Mouse (Mus musculus) CH12.LX (cell line): ENCODE results near the gene Hps6. TPM values are rescaled to one million over a fixed set of nuclear protein-coding genes. Genes with fewer than 3 reads are reported as not detected.

Experiments
- DNase-seq: peaks from one replicate; pipeline ENCODE4 v3.0.0-alpha.2; 2013; ENCODE audit errors: extremely low read depth
- H3K27ac ChIP-seq: 2 replicates; pipeline ENCODE4 v1.5.1; 2012; ENCODE audit warnings: low read depth, mild to moderate bottlenecking, control low read depth, moderate library complexity; ENCODE audit not compliant: insufficient read depth
- H3K27me3 ChIP-seq: replicated peaks from 2 replicates; pipeline ENCODE3; 2012; ENCODE audit warnings: inconsistent platforms
- H3K36me3 ChIP-seq, 2 experiments: replicated peaks in 1 of 2; 2 replicates each; pipeline versions ENCODE3 to v1.6.1; 2012; ENCODE audit warnings: inconsistent platforms in 1 of 2, low read length in 1 of 2, mild to moderate bottlenecking in 1 of 2, mixed read lengths in 1 of 2, moderate library complexity in 1 of 2; ENCODE audit not compliant: control insufficient read depth in 1 of 2, insufficient read depth in 1 of 2
- H3K4me1 ChIP-seq, 2 experiments: 2 replicates each; pipeline ENCODE4 v1.6.1; 2012; ENCODE audit warnings: inconsistent platforms in 1 of 2, moderate library complexity in 1 of 2; ENCODE audit not compliant: insufficient read depth in 2 of 2, control insufficient read depth in 1 of 2
- H3K4me2 ChIP-seq: 2 replicates; pipeline ENCODE4 v1.6.1; 2012; ENCODE audit warnings: low read depth, mild to moderate bottlenecking, control low read depth; ENCODE audit not compliant: poor library complexity, insufficient read depth, severe bottlenecking
- H3K4me3 ChIP-seq, 3 experiments: fragments of 150-350 bp in 1 of 3; sonication (generic) in 1 of 3; replicated peaks in 1 of 3; 2 replicates each; pipeline versions ENCODE3 to v1.5.1; 2011 to 2012; ENCODE audit warnings: low read depth in 2 of 3, low read length in 2 of 3, mild to moderate bottlenecking in 2 of 3, moderate library complexity in 2 of 3, control low read depth in 1 of 3, improper control_type of control experiment in 1 of 3, inconsistent platforms in 1 of 3, mixed read lengths in 1 of 3; ENCODE audit not compliant: poor library complexity in 1 of 3
- H3K79me2 ChIP-seq: replicated peaks from 2 replicates; pipeline ENCODE4 v1.6.1; 2012; ENCODE audit warnings: mild to moderate bottlenecking, moderate library complexity; ENCODE audit not compliant: control insufficient read depth, poor library complexity, insufficient read depth, severe bottlenecking; ENCODE audit errors: extremely low read depth
- H3K9ac ChIP-seq: 2 replicates; pipeline ENCODE4 v1.6.1; 2012; ENCODE audit warnings: low read depth, mild to moderate bottlenecking, control low read depth, moderate library complexity; ENCODE audit not compliant: insufficient read depth
- H3K9me3 ChIP-seq: replicated peaks from 2 replicates; pipeline ENCODE3; 2012; ENCODE audit warnings: low read length, inconsistent platforms, mixed read lengths
- BHLHE40 ChIP-seq: IDR thresholded peaks from 2 replicates; pipeline ENCODE4 v1.6.1; 2011; ENCODE audit warnings: mild to moderate bottlenecking, low read depth, low read length, improper control_type of control experiment
- CHD1 ChIP-seq: IDR thresholded peaks from 2 replicates; pipeline ENCODE4 v1.6.1; 2012; ENCODE audit warnings: low read depth, low read length, improper control_type of control experiment, inconsistent platforms
- CHD2 ChIP-seq: IDR thresholded peaks from 2 replicates; pipeline ENCODE4 v1.6.1; 2011; ENCODE audit warnings: low read length, improper control_type of control experiment
- CTCF ChIP-seq, 2 experiments: IDR thresholded peaks in 1 of 2; conservative IDR thresholded peaks in 1 of 2; 2 replicates each; pipeline ENCODE4 v1.5.1; 2011 to 2012; ENCODE audit warnings: low read depth in 2 of 2, low read length in 2 of 2, improper control_type of control experiment in 1 of 2, inconsistent platforms in 1 of 2, mild to moderate bottlenecking in 1 of 2, moderate library complexity in 1 of 2
- E2F4 ChIP-seq: IDR thresholded peaks from 2 replicates; pipeline ENCODE4 v1.6.1; 2011; ENCODE audit warnings: low read depth, low read length, improper control_type of control experiment; ENCODE audit not compliant: insufficient replicate concordance
- HCFC1 ChIP-seq: IDR thresholded peaks from 2 replicates; pipeline ENCODE4 v1.6.1; 2012; ENCODE audit warnings: low read depth, mild to moderate bottlenecking, inconsistent platforms, low read length, improper control_type of control experiment
- JUN ChIP-seq: IDR thresholded peaks from 2 replicates; pipeline ENCODE4 v1.6.1; 2011; ENCODE audit warnings: low read depth, mild to moderate bottlenecking, low read length, improper control_type of control experiment, moderate library complexity; ENCODE audit not compliant: insufficient read depth
- JUND ChIP-seq: conservative IDR thresholded peaks from 2 replicates; pipeline ENCODE4 v1.6.1; 2011; ENCODE audit warnings: low read depth, low read length, improper control_type of control experiment
- MAX ChIP-seq: IDR thresholded peaks from 2 replicates; pipeline ENCODE4 v1.6.1; 2011; ENCODE audit warnings: low read length, improper control_type of control experiment
- MAZ ChIP-seq: IDR thresholded peaks from 2 replicates; pipeline ENCODE4 v1.6.1; 2012; ENCODE audit warnings: low read depth, mild to moderate bottlenecking, inconsistent platforms, low read length, improper control_type of control experiment, moderate library complexity
- MEF2A ChIP-seq: IDR thresholded peaks from 2 replicates; pipeline ENCODE4 v1.6.1; 2014; ENCODE audit warnings: low read depth, mild to moderate bottlenecking, inconsistent platforms, low read length, improper control_type of control experiment, borderline replicate concordance
- MXI1 ChIP-seq: IDR thresholded peaks from 2 replicates; pipeline ENCODE4 v1.6.1; 2011; ENCODE audit warnings: mild to moderate bottlenecking, low read depth, low read length, improper control_type of control experiment
- PAX5 ChIP-seq: IDR thresholded peaks from 2 replicates; pipeline ENCODE4 v1.6.1; 2012; ENCODE audit warnings: low read length, inconsistent platforms, mixed read lengths
- POLR2A ChIP-seq: IDR thresholded peaks from 2 replicates; pipeline ENCODE4 v1.6.1; 2011; ENCODE audit warnings: low read depth, mild to moderate bottlenecking, improper control_type of control experiment, low read length
- RCOR1 ChIP-seq: conservative IDR thresholded peaks from 2 replicates; pipeline ENCODE4 v1.6.1; 2012; ENCODE audit warnings: low read depth, mild to moderate bottlenecking, inconsistent platforms, low read length, improper control_type of control experiment
- SMC3 ChIP-seq: IDR thresholded peaks from 2 replicates; pipeline ENCODE4 v1.6.1; 2011; ENCODE audit warnings: low read depth, low read length, improper control_type of control experiment
- TBP ChIP-seq: conservative IDR thresholded peaks from 2 replicates; pipeline ENCODE4 v1.6.1; 2011; ENCODE audit warnings: low read depth, low read length, improper control_type of control experiment
- USF1 ChIP-seq: IDR thresholded peaks from 2 replicates; pipeline ENCODE4 v1.6.1; 2014; ENCODE audit warnings: low read depth, mild to moderate bottlenecking, inconsistent platforms, low read length, improper control_type of control experiment
- USF2 ChIP-seq: conservative IDR thresholded peaks from 2 replicates; pipeline ENCODE4 v1.6.1; 2011; ENCODE audit warnings: low read depth, low read length, improper control_type of control experiment
- ZKSCAN1 ChIP-seq: IDR thresholded peaks from 2 replicates; pipeline ENCODE4 v1.6.1; 2012; ENCODE audit warnings: low read depth, inconsistent platforms, low read length, improper control_type of control experiment, borderline replicate concordance
- ZMIZ1 ChIP-seq: IDR thresholded peaks from 2 replicates; pipeline ENCODE4 v1.6.1; 2012; ENCODE audit warnings: low read depth, mild to moderate bottlenecking, inconsistent platforms, low read length, improper control_type of control experiment
- ZNF384 ChIP-seq: IDR thresholded peaks from 2 replicates; pipeline ENCODE4 v1.6.1; 2012; ENCODE audit warnings: low read depth, low read length, improper control_type of control experiment, inconsistent platforms
- dilution Hi-C: fragments of 300-500 bp; cut with MboI; formaldehyde crosslinking; loops from 2 replicates; pipeline ENCODE4 v1.14.3; 2020; ENCODE audit warnings: low sequenced_read_pairs; ENCODE audit not compliant: extremely low pct_unique_long_range_greater_than_20kb, extremely low pct_ligation_motif_present
- in situ Hi-C: fragments of 300-500 bp; cut with MboI; formaldehyde crosslinking; loops from 3 replicates; pipeline ENCODE4 v1.14.3; 2019; ENCODE audit warnings: low sequenced_read_pairs, low pct_ligation_motif_present, low pct_unique_long_range_greater_than_20kb, mixed read lengths
- polyA plus RNA-seq: library from polyadenylated mRNA; unstranded; fragments of >175 nt; gene quantifications from 2 replicates; pipeline ENCODE4 v1.2.1, GENCODE M21; 2012; ENCODE audit warnings: low read depth; ENCODE audit not compliant: insufficient read length
- total RNA-seq, 2 experiments: library from RNA; depleted of rRNA; stranded (reverse); fragments of 300-350 nt in 1 of 2; fragments of >200 nt in 1 of 2; gene quantifications; 2 replicates each; pipeline ENCODE4 v1.2.3; 2012 to 2014

The Hps6 gene
- total and polyA plus RNA-seq, 3 experiments = 5.8 to 10.6 (median 6.7) TPM

DNA sequence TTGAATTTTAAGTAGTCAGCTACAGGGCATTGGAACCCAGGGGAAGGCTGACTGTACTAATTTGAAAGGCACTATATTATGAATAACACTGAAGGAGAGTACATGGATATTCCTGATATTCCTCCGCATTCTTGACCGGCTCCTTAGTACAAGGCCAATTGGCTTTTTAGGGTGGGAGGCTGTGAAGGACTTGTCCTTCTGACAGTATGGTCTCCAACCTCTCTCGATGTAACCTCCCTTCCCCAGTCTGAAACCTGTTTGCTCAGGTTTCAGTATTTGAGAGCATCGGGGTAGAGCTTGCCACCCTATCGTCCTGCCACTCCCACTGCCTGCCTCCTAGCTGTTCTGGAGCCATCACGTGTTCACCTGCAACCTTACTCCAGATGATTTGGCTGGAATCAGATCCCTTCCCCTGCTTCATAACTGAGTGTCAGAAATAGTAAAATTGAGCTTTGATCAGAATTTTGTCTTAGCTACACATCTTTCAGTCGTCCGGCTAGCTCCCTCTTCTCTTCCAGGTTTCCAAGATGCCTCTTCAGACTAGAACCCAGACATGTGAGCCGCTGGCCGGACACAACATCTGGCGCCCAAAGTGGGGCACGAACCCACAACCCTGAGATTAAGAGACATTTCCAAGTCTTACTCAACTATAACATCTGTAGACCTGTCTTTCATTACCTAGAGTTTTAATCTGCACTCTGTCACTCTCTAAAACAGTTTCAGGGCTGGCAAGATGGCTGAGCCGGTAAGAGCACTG is 9.1 kb upstream of the Hps6 start:
- Histone ChIP-seq H3K27me3 (no peaks in the 10 kb centered on the region), H3K9me3 (peaks cover 9% of the 10 kb centered on the region), H3K36me3 (peaks cover 0 to 3% of the 10 kb centered on the region in 2 experiments), H3K9ac (no peak overlapping the region), H3K27ac (no peak overlapping the region), H3K79me2 (peaks cover 4% of the 10 kb centered on the region; the same call in 1 of the 2 replicates), H3K4me3 (no peak overlapping the region), H3K4me1 (peaks cover 0 to 11% of the 10 kb centered on the region in 2 experiments; a peak in 2 of 4 replicates), H3K4me2 (no peak overlapping the region)
- dilution Hi-C loops (no loop called here), in situ Hi-C loops (no loop called here)
- TF ChIP-seq USF2 (no peak), ZNF384 (no peak), CHD2 (no peak), E2F4 (no peak), USF1 (no peak), JUN (no peak), RCOR1 (no peak), CHD1 (no peak), SMC3 (no peak), PAX5 (no peak), ZMIZ1 (no peak), MXI1 (no peak), CTCF (conservative IDR thresholded peaks at IDR 0.05 in 1 of 2, IDR thresholded peaks at IDR 0.05 in 1 of 2; ENCODE audit: low read depth in 2 of 2, low read length in 2 of 2) (no peak), MEF2A (no peak), JUND (no peak), MAZ (no peak), BHLHE40 (no peak), MAX (no peak), HCFC1 (no peak)
- DNase-seq = no peak

DNA sequence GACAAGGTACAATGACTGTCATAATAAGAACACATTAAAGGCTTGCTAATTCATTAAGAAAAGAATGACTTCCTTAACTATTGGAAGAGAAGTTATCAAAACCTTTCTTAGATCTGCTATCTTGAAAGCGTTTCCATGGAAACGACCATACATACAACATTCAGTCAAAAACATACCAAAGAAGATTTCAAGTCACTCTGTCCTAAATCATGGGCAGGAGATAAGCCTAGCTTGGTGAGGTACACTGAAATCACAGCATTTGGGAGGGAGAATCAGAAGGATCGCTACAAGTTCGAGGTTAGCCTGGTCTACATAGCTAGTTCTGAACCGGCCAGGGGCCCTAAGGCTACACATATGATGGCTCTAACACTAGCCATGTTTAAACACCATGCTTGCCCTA is 5.9 kb upstream of the Hps6 start:
- Histone ChIP-seq H3K27me3 (no peaks in the 10 kb centered on the region), H3K79me2 (peaks cover 4% of the 10 kb centered on the region; the same call in 1 of the 2 replicates), H3K9ac (peak overlapping the region; percentile 75), H3K27ac (peak overlapping the region; percentile 46; the same call in 1 of the 2 replicates), H3K4me1 (peaks cover 4 to 18% of the 10 kb centered on the region in 2 experiments; a peak in 3 of 4 replicates), H3K4me3 (peak overlapping the region; percentile 55 to 77 (median 63)), H3K9me3 (peaks cover 9% of the 10 kb centered on the region), H3K36me3 (peaks cover 0 to 3% of the 10 kb centered on the region in 2 experiments), H3K4me2 (peak overlapping the region; percentile 67)
- in situ Hi-C loops (no loop called here), dilution Hi-C loops (no loop called here)
- peak; percentile 29 for DNase-seq
- TF ChIP-seq POLR2A (no peak), TBP (no peak), RCOR1 (no peak), CHD1 (no peak), MAX (no peak), ZKSCAN1 (no peak)
